Mouse (Mus musculus) naive thymus-derived CD4-positive, alpha-beta T cell, adult 2 months (primary cell): ENCODE measurements around the gene Dennd5b.

Source experiments
- DNase-seq: peaks from one replicate; pipeline ENCODE4 v3.0.0-alpha.2; 2011; ENCODE audit warnings: low read depth

The Dennd5b gene

DNA sequence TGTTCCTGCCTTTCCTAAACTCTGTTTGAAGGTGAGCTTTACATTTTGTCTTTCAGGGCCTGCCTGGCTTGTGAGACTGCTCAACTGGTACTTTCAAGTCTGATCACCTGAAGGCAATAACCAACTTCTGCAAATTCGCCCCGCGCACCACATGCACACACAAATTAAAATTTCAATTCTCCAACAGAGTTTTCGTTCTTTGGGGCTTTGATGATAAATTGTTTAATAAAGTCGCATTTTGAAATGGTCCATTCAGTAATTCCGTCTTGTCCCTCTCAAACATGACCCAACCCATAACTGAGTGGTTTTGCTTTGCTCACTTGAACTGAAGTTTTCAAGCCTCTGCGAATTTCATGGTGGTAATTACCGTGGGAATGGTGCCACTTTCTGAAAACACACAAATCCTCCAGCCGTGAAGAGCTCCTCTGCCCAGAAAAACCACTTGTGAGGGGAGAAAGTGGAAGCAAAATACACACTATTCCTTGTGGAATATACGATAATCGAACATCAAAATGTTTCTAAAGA, 154.5 kb downstream of the Dennd5b start:
- no peak for DNase-seq

DNA sequence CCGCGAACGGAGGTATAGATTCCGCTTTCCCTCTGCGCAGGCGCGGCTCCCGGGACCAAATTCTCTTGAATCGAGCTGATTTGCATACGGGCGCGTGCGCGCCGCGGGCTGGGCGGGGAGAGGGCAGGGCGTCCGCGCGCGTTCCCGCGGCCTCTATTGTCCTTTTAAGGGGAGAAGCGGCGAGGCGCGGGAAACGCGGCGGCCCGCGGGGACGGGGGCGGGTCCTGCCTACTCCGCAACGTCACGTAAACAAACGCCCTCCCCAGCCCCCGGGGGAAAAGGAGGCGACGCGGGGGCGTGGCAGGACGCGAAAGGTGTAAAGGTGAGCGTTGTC, 155.1 kb downstream of the Dennd5b start, which contains the start of gene Sinhcaf:
TSS of gene Sinhcaf (minus strand) at position 59 of the 334 bp plus-strand sequence.
- peak; percentile 99 for DNase-seq

DNA sequence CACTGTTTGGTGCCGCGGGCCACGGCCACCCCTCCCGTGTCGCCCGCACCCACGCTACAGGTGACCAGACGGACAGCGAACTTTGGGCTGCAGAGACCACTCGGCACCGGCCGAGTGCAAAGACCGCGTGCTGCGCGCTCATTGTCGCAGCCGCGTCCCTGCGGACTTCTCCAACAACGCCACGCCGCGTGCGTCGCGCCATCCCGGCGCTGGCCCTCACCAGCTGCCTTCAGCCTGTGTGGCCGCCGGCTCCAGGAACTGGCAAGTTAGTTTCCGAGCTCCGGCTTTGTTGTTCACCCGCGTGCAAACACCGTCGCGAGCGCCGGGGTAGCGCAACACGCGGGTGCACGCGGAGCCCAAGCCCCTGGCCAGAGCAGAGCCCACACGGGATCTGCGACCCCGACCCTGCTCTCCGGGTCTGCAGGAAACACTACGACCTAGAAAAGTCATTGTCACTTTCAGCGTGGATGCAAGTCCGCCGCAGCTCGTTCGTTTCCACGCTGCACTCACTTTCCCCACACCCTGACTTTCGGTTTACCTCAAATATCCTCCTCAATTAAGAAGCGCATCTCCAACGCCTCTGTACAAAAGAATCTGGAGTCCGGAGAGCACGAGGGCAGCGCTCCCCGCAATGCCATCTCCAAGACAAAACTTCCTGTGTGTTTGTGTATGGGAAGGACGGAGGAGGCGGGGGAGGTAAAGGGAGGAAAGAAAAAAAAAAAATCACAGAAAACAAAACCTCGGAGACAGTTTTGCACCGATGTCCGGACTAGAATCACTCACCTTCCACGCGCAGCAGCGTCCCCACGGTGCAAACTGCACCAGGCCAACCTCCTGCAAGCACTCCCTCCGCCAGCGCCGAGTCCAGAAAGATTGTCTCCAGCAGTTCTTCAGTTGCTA, 155.7 kb downstream of the Dennd5b start:
- peak; percentile 76 for DNase-seq

DNA sequence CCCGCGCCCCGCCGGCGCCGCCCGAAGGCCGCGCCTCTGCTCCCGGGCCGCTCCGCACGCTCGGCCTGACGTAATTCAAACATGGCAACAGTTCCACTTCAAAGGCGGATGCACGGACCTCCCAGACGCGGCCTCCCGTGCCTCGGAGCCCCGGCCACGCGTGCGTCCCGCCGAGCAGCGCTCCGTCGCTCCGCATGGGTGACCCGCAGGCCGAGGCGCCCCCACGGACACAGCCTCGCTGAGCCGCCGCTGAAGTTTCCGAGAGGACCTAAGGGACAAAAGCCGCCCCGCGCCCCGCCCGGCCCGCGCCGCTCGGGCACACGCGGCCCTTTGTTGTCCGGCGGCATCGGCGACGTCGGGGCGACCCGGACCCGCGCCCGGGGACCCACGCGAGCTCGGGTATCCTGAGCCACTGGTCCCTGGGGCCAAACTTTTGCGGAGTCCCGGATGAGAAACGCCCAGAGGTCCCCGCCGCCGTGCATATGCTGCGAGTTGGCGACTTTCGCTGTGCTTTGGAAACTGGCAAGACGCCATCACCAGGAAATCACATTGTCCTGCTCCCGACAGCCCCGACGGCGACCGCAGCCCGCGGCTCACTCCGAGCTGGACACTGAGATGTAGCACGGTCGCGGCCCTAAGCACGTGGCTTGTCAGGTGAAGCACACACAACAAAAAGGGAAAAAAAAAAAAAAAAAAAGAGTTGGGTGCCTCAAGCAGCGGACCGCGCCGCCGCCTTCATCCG, 156.5 kb downstream of the Dennd5b start:
- DNase-seq, result peak; percentile 80

DNA sequence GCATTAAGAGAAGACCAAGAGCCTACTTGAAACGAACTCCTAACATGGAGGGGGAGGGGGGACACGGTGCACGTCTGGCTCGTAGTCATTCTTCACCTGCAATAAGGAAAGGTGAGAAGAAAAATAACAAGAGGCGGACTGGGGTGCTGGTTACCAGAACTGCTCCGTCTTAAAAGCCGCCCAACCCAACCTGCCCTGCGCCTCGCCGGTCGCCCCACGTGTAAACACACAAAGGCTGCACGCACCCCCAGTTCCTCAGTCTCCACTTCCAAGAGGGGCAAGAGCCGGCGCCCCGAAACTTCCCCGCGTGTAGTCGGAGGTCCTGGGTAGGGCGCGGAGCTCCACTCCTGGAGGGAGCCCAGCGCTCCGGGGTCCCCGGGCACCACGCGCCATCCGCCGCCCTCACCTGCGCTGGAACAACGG, 157.1 kb downstream of the Dennd5b start:
- no peak for DNase-seq

DNA sequence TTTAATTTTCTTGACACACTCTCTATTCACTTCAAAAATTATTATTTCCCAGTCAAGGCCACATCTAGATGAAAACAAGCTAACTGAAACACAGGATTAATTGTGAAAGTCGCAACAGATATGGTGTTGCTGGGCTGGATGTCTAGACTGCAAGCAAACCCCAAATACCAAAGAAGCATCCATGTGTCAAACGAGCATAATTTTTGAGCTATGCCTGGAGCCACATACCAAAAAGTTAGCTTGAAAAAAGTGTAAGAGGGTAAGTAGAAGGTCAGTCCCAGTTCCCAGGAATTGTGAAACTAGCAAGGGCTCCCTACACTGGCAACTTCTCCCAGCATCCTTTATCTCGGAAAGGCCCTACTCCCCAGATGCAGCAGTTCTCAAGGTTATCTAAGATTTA, 157.8 kb downstream of the Dennd5b start:
- no peak for DNase-seq

DNA sequence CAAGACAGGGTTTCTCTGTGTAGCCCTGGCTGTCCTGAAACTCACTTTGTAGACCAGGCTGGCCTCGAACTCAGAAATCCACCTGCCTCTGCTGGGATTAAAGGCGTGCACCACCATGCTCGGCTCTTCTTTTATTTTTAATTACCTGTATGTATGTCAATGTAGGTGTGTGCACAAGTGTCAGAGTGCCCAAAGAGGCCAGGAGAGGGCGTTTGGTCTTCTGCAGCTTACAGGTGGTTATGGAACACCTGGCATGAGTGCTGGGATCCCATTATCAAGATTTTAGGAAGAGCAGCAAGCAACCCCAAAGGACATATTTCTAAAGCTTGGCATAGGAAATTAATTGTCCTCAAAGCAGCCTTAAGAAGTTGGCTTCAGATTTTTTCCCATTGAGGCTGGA, 159.1 kb downstream of the Dennd5b start:
- DNase-seq, result peak; percentile 22

DNA sequence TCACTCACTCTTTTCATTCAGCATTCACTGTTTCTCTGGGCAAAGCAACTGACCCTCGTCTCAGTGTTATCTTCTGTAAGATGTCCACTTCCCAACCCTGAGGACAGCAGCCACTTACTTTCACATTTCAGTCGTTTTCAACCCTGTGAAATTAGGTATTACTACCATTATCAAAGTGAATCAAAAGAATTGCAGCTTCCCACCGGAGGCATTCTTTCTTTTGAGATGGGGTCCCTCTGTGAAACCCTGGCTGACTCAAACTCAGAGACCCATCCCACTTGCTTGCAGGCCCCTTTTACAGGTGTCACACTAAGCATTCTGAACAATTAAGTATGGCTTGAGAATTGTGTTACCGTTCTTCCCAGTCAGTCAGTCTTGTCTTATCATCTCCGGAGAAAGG, 159.6 kb downstream of the Dennd5b start:
- DNase-seq, result no peak

DNA sequence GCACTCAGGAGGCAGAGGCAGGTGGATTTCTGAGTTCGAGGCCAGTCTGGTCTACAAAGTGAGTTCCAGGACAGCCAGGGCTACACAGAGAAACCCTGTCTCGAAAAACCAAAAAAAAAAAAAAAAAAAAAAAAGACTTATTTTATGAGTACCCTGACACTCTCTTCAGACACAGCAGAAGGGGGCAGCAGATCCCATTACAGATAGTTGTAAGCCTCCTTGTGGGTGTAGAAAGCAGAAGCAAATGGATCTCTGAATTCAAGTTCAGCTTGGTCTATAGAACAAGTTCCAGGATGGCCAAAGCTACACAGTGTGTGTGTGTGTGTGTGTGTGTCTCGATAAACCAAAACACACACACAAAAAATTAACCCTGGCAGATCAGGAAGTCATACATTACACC, 161.1 kb downstream of the Dennd5b start:
- peak; percentile 51 for DNase-seq
